Mouse (Mus musculus) urinary bladder, postnatal 0 days (tissue): ENCODE results near the gene Vmn1r19. TPM values are rescaled to one million over a fixed set of nuclear protein-coding genes. Genes with fewer than 3 reads are reported as not detected.

Experiments used
- polyA plus RNA-seq: library from polyadenylated mRNA; unstranded; fragments of >200 nt; fragmentation: Nextera tagmentation; extraction: Ambion mirVana; gene quantifications from 2 replicates; pipeline ENCODE4 v1.2.1, GENCODE M21; 2015

Vmn1r19 gene
- polyA plus RNA-seq: not detected in 2 replicates

DNA sequence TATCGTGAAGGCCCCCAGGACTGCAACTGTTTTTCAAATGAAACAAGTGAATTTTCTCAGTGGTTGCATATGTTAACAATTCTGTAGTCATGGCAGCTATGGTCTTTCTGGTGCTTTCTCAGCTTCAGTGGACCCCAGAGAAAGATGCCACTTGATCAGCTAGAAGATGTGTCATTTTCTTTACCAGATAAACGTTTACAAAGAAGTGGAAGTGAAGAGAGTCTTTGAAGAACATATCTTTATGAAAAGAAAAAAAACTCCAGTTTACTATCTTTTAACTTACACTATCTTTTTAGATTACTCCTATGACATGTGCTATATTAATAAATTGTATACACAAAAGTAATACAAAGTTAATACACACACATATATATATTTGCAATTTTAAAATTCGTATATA is at the start of gene Vmn1r19:
Gene Vmn1r19 (plus strand): TSS at position 301 of the 400 bp plus-strand sequence.

DNA sequence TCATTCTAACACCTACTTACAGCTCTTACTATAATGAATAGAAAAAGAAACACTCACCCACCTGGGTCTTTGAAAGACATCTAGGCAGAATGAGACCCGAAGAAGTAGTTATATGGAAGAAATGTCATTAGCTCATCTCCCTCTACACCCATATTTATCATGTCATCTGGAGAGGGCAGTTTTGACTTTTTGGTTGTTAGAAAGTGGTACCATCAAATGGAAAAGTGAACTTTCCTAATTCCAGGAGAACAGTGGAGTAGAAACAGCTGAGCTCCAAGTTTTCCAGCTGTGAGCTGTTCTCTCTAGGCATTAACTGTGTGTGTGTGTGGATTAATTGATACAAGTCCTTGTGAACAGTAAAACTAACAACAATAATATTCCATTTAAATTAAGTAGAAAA is 40.0 kb upstream of the Vmn1r19 start, which contains the start of gene Vmn1r17:
Gene Vmn1r17 (minus strand): TSS at position 101 of the 400 bp plus-strand sequence.

GRCm38 (mm10) chr6:57395683-57396082 is 7.9 kb upstream of the Vmn1r19 start, which contains the start of gene Vmn1r18:
Gene Vmn1r18, minus strand, starts transcription at chr6:57395783.

DNA sequence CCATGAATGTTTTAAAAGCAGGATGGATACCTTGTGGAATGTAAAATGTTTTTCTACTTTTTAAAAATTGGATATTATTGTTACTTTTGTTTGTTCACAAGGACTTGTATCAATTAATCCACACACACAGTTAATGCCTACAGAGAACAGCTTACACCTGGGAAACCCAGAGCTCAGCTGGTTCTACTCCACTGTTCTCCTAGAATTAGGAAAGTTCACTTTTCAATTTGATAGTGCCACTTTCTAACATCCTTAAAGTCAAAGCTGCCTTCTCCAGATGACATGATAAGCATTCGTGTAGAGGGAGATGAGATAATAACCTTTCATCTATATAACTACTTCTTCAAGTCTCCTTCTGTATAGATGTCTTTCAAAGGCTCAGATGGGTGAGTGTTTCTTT is 25.1 kb downstream of the Vmn1r19 start, which contains the start of gene Vmn1r20:
Gene Vmn1r20 (plus strand): TSS at position 301 of the 400 bp plus-strand sequence.

Other genes with a start within 250 kb of the Vmn1r19 start
- gene Vmn1r12, start 246.9 kb upstream of the Vmn1r19 start, polyA plus RNA-seq: not detected in 2 replicates
- not detected in 2 replicates for gene Vmn1r13, start 200.5 kb upstream of the Vmn1r19 start, polyA plus RNA-seq
- gene Vmn1r14, start 172.1 kb upstream of the Vmn1r19 start, polyA plus RNA-seq: not detected in 2 replicates
- not detected in 2 replicates for gene Vmn1r15, start 145.8 kb upstream of the Vmn1r19 start, polyA plus RNA-seq
- not detected in 2 replicates for gene Vmn1r16, start 74.3 kb upstream of the Vmn1r19 start, polyA plus RNA-seq
- not detected in 2 replicates for gene Vmn1r17, start 40.1 kb upstream of the Vmn1r19 start, polyA plus RNA-seq
- not detected in 2 replicates for gene Vmn1r18, start 8.0 kb upstream of the Vmn1r19 start, polyA plus RNA-seq
- not detected in 2 replicates for gene Vmn1r20, start 25.1 kb downstream of the Vmn1r19 start, polyA plus RNA-seq
- gene Ppm1k, start 131.7 kb downstream of the Vmn1r19 start, polyA plus RNA-seq: 1.5 and 2.2 TPM in 2 replicates
- 2.0 and 2.1 TPM in 2 replicates for gene Herc6, start 177.2 kb downstream of the Vmn1r19 start, polyA plus RNA-seq